Comparison of ENCODE assay signal across 8 mouse cellular contexts in genomic region chr19:31531249-31531740, GRCm38 (mm10).
DNase-seq lines count a peak whose midpoint lies in the region; ATAC-seq lines count a peak whose summit lies in the region.

No protein-coding gene starts in this region.

- H3K4me1 ChIP-seq in hindbrain, embryonic 13.5 days (replicated peaks), result peaks cover 11% of the 10 kb centered on the region
- H3K4me1 ChIP-seq in hindbrain, embryonic 11.5 days (replicated peaks; ENCODE audit: control insufficient read depth, insufficient read depth, low read length), result no peaks in the 10 kb centered on the region

- H3K36me3 ChIP-seq in hindbrain, embryonic 13.5 days, result no peaks in the 10 kb centered on the region
- no peaks in the 10 kb centered on the region for H3K36me3 ChIP-seq in hindbrain, embryonic 11.5 days (ENCODE audit: control insufficient read depth, insufficient read depth, low read length)

- 58% methylated on average over 7 of the region's 7 CpGs for WGBS in hindbrain, embryonic 13.5 days
- WGBS in hindbrain, embryonic 11.5 days, result 53% methylated on average over 7 of the region's 7 CpGs

- no peaks in the 10 kb centered on the region for H3K9me3 ChIP-seq in hindbrain, embryonic 13.5 days
- no peaks in the 10 kb centered on the region for H3K9me3 ChIP-seq in hindbrain, embryonic 11.5 days (ENCODE audit: control insufficient read depth, low read length)

- no peak for DNase-seq in hindbrain, embryonic 11.5 days (ENCODE audit: low spot score)
- DNase-seq in adrenal gland, postnatal 14 days, result peak; percentile 34
- DNase-seq in kidney, adult 11 months, result peak; percentile 7
- peak; percentile 23 for DNase-seq in lung, postnatal 36 days
- no peak for DNase-seq in retina, postnatal 1 day
- no peak for DNase-seq in ovary, adult 18-20 months (ENCODE audit: low spot score)
- DNase-seq in left cerebral cortex, adult 8-10 months (ENCODE audit: low spot score in 2 of 2), result no peak

- H3K9ac ChIP-seq in hindbrain, embryonic 13.5 days, result no peak overlapping the region
- H3K9ac ChIP-seq in hindbrain, embryonic 11.5 days (ENCODE audit: low read depth, low read length), result no peak overlapping the region

- H3K4me3 ChIP-seq in hindbrain, embryonic 13.5 days, result no peak overlapping the region
- no peak overlapping the region for H3K4me3 ChIP-seq in hindbrain, embryonic 11.5 days (ENCODE audit: low read depth, low read length)

- no peak overlapping the region for H3K27ac ChIP-seq in hindbrain, embryonic 13.5 days
- H3K27ac ChIP-seq in hindbrain, embryonic 11.5 days (ENCODE audit: low read depth, low read length), result no peak overlapping the region

- no peaks in the 10 kb centered on the region for H3K27me3 ChIP-seq in hindbrain, embryonic 13.5 days
- H3K27me3 ChIP-seq in hindbrain, embryonic 11.5 days (ENCODE audit: control insufficient read depth, insufficient read depth, low read length), result no peaks in the 10 kb centered on the region

- no peak overlapping the region for H3K4me2 ChIP-seq in hindbrain, embryonic 13.5 days
- H3K4me2 ChIP-seq in hindbrain, embryonic 11.5 days (replicated peaks; ENCODE audit: low read depth, low read length), result no peak overlapping the region

- peak; percentile 52; the same call in 1 of the 2 replicates for ATAC-seq in hindbrain, embryonic 13.5 days (ENCODE audit: low FRiP score)
- no peak for ATAC-seq in hindbrain, embryonic 11.5 days (ENCODE audit: low FRiP score)

Comparison
In these comparisons a context has a peak if more than half of its experiments do, and no peak if none do; other contexts are left out.
1. DNase-seq: peak in adrenal gland, postnatal 14 days (single experiment), kidney, adult 11 months (single experiment) and lung, postnatal 36 days (single experiment); none in hindbrain, embryonic 11.5 days (single experiment), retina, postnatal 1 day (single experiment), ovary, adult 18-20 months (single experiment) and left cerebral cortex, adult 8-10 months (0 of 2).